In genomic region chr5:51234004-51234355, GRCm38 (mm10) we compare ENCODE assay signal across 15 mouse cellular contexts.
"Had no signal": no experiment of that assay in that cellular context is flagged by ENCODE, and none has a peak within 500 bp of the region (broad histone marks: within the 10 kb centered on the region; RNA-seq: fewer than 3 reads in every experiment).

No protein-coding gene starts in this region.

- H3K9me3 ChIP-seq: neural tube, embryonic 15.5 days; stomach, embryonic 15.5 days had no signal

- H3K4me2 ChIP-seq: neural tube, embryonic 15.5 days; stomach, embryonic 15.5 days had no signal

- DNase-seq: retina, postnatal 1 day; right cerebral cortex, adult 18-20 months; right cerebral cortex, postnatal 14 days; right cerebral cortex, postnatal 25 days; right cerebral cortex, postnatal 4 days; spleen, adult 18-20 months; thymus, adult 18-20 months; thymus, adult 2 months; thymus, postnatal 14 days; thymus, postnatal 25 days; thymus, postnatal 36 days; thymus, postnatal 4 days had no signal

- H3K4me3 ChIP-seq: neural tube, embryonic 15.5 days; stomach, embryonic 15.5 days had no signal

- H3K9ac ChIP-seq: neural tube, embryonic 15.5 days; stomach, embryonic 15.5 days had no signal

- H3K27me3 ChIP-seq: neural tube, embryonic 15.5 days; stomach, embryonic 15.5 days had no signal

- H3K4me1 ChIP-seq: neural tube, embryonic 15.5 days; stomach, embryonic 15.5 days had no signal

- H3K27ac ChIP-seq: neural tube, embryonic 15.5 days; stomach, embryonic 15.5 days; stomach, postnatal 0 days had no signal

- H3K36me3 ChIP-seq: neural tube, embryonic 15.5 days; stomach, embryonic 15.5 days had no signal
